Comparison of ENCODE assay signal across 7 mouse cellular contexts in genomic region chr2:26389154-26389690, GRCm38 (mm10). TPM values are rescaled to one million over a fixed set of nuclear protein-coding genes. Genes with fewer than 3 reads are reported as not detected.
DNase-seq lines count a peak whose midpoint lies in the region; ATAC-seq and TF ChIP-seq lines count a peak whose summit lies in the region.

Entr1 (minus strand) TSS chr2:26389316.
Pmpca (plus strand) TSS chr2:26389339.

- ATAC-seq in intestine, embryonic 16.5 days: peak; percentile 95
- ATAC-seq in midbrain, embryonic 12.5 days (ENCODE audit: low FRiP score, low read depth): peak; percentile 90

- under 1% methylated on average over 58 of the region's 60 CpGs for WGBS in intestine, embryonic 16.5 days
- under 1% methylated on average over 60 of the region's 60 CpGs for WGBS in limb, embryonic 10.5 days
- WGBS in midbrain, embryonic 12.5 days: under 1% methylated on average over 56 of the region's 60 CpGs
- under 1% methylated on average over 60 of the region's 60 CpGs for WGBS in small intestine, adult 2 months

- peak within 1 kb of the TSS; percentile 52 for H3K27ac ChIP-seq in intestine, embryonic 16.5 days (ENCODE audit: low read length)
- peak within 1 kb of the TSS; percentile 89 for H3K27ac ChIP-seq in limb, embryonic 10.5 days
- H3K27ac ChIP-seq in midbrain, embryonic 12.5 days (replicated peaks): peak within 1 kb of the TSS; percentile 63
- no peak within 1 kb of the TSS for H3K27ac ChIP-seq in small intestine, adult 2 months (ENCODE audit: insufficient read depth, low read depth, low read length)

- DNase-seq in adrenal gland, postnatal 10 days: peak; percentile 94
- DNase-seq in embryo, embryonic 11.5 days (ENCODE audit: low read depth, low spot score): peak; percentile 69
- DNase-seq in gastrocnemius, postnatal 4 days (ENCODE audit: low spot score in 2 of 2): peak; percentile 79 to 88
- DNase-seq in limb, embryonic 10.5 days (ENCODE audit: low spot score): peak; percentile 91

- TF ChIP-seq POLR2A in small intestine, adult 2 months (IDR thresholded peaks at IDR 0.05; ENCODE audit: low read depth, low read length): peak; percentile 83

- peak within 1 kb of the TSS; percentile 92 for H3K4me3 ChIP-seq in intestine, embryonic 16.5 days (ENCODE audit: low read length)
- H3K4me3 ChIP-seq in limb, embryonic 10.5 days: peak within 1 kb of the TSS; percentile 98
- H3K4me3 ChIP-seq in midbrain, embryonic 12.5 days: peak within 1 kb of the TSS; percentile 98
- H3K4me3 ChIP-seq in small intestine, adult 2 months (ENCODE audit: low read depth, low read length): peak within 1 kb of the TSS; percentile 91

- H3K36me3 ChIP-seq in intestine, embryonic 16.5 days (ENCODE audit: control insufficient read depth, insufficient read depth, low read length): peaks cover 28% of the 10 kb centered on the region
- peaks cover 77% of the 10 kb centered on the region for H3K36me3 ChIP-seq in limb, embryonic 10.5 days
- H3K36me3 ChIP-seq in midbrain, embryonic 12.5 days: peaks cover 74% of the 10 kb centered on the region
- H3K36me3 ChIP-seq in small intestine, adult 2 months (ENCODE audit: control insufficient read depth, insufficient read depth, low read length): peaks cover 59% of the 10 kb centered on the region

- no peak for TF ChIP-seq CTCF in small intestine, adult 2 months (IDR thresholded peaks at IDR 0.05; ENCODE audit: extremely low read depth, insufficient read length, insufficient replicate concordance, low read depth, low read length)

- H3K4me1 ChIP-seq in intestine, embryonic 16.5 days (ENCODE audit: control insufficient read depth, insufficient read depth, low read length): peaks cover 15% of the 10 kb centered on the region
- H3K4me1 ChIP-seq in limb, embryonic 10.5 days: peaks cover 27% of the 10 kb centered on the region
- peaks cover 21% of the 10 kb centered on the region for H3K4me1 ChIP-seq in midbrain, embryonic 12.5 days
- H3K4me1 ChIP-seq in small intestine, adult 2 months (ENCODE audit: control insufficient read depth, insufficient read depth, insufficient read length, low read length): peaks cover 7% of the 10 kb centered on the region

- no peaks in the 10 kb centered on the region for H3K27me3 ChIP-seq in intestine, embryonic 16.5 days (replicated peaks; ENCODE audit: control insufficient read depth, insufficient read depth, low read length)
- H3K27me3 ChIP-seq in limb, embryonic 10.5 days (ENCODE audit: low read depth, poor library complexity, severe bottlenecking): no peaks in the 10 kb centered on the region
- H3K27me3 ChIP-seq in midbrain, embryonic 12.5 days: no peaks in the 10 kb centered on the region
- H3K27me3 ChIP-seq in small intestine, adult 2 months (ENCODE audit: control insufficient read depth, insufficient read depth, low read length): no peaks in the 10 kb centered on the region

- H3K9me3 ChIP-seq in intestine, embryonic 16.5 days (ENCODE audit: control insufficient read depth, low read length): no peaks in the 10 kb centered on the region
- H3K9me3 ChIP-seq in limb, embryonic 10.5 days (replicated peaks): no peaks in the 10 kb centered on the region
- no peaks in the 10 kb centered on the region for H3K9me3 ChIP-seq in midbrain, embryonic 12.5 days

- peak within 1 kb of the TSS; percentile 88 for H3K4me2 ChIP-seq in intestine, embryonic 16.5 days (ENCODE audit: low read depth, low read length)
- peak within 1 kb of the TSS; percentile 99 for H3K4me2 ChIP-seq in midbrain, embryonic 12.5 days (replicated peaks)

- peak within 1 kb of the TSS; percentile 94 for H3K9ac ChIP-seq in intestine, embryonic 16.5 days (ENCODE audit: low read depth, low read length)
- peak within 1 kb of the TSS; percentile 95 for H3K9ac ChIP-seq in midbrain, embryonic 12.5 days (replicated peaks)

RNA-seq across cellular contexts. Expression of gene Entr1, which starts in this region (rescaled TPM):
- 10 to 100 TPM; 76.5 to 78.7 TPM for total RNA-seq in adrenal gland, postnatal 10 days (2021)
- total RNA-seq in gastrocnemius, postnatal 4 days (2021): 10 to 100 TPM; 42.7 to 50.2 TPM
- polyA plus RNA-seq in intestine, embryonic 16.5 days (2015; fragmentation: Nextera tagmentation; extraction: Ambion mirVana): 80.4 and 88.4 TPM in 2 replicates
- polyA plus RNA-seq in limb, embryonic 10.5 days (2016; fragmentation: Nextera tagmentation; extraction: Ambion mirVana): 127 and 148 TPM in 2 replicates
- 169 and 170 TPM in 2 replicates for polyA plus RNA-seq in midbrain, embryonic 12.5 days (2016; fragmentation: Nextera tagmentation; extraction: Ambion mirVana)
- polyA plus RNA-seq in small intestine, adult 2 months (2012; rRNA removed): 31.3 and 60.0 TPM in 2 replicates

RNA-seq across cellular contexts. Expression of gene Pmpca, which starts in this region (rescaled TPM):
- 100 to 1,000 TPM; 125 to 129 TPM for total RNA-seq in adrenal gland, postnatal 10 days (2021)
- 100 to 1,000 TPM; 123 to 124 TPM for total RNA-seq in gastrocnemius, postnatal 4 days (2021)
- 102 and 105 TPM in 2 replicates for polyA plus RNA-seq in intestine, embryonic 16.5 days (2015; fragmentation: Nextera tagmentation; extraction: Ambion mirVana)
- polyA plus RNA-seq in limb, embryonic 10.5 days (2016; fragmentation: Nextera tagmentation; extraction: Ambion mirVana): 142 and 149 TPM in 2 replicates
- 126 and 128 TPM in 2 replicates for polyA plus RNA-seq in midbrain, embryonic 12.5 days (2016; fragmentation: Nextera tagmentation; extraction: Ambion mirVana)
- polyA plus RNA-seq in small intestine, adult 2 months (2012; rRNA removed): 12.0 and 17.7 TPM in 2 replicates
